Mouse (Mus musculus): Measurements from ENCODE around the gene Ebf4. TPM values are rescaled to one million over a fixed set of nuclear protein-coding genes. Genes with fewer than 3 reads are reported as not detected.

Ebf4 gene
- 0.12 and 0.15 TPM in 2 replicates for polyA plus RNA-seq (2015; fragmentation: Nextera tagmentation; extraction: Ambion mirVana)

GRCm38 (mm10) chr2:130294936-130295277 lies at the start of gene Ebf4:
TSS of gene Ebf4 (plus strand) at chr2:130295169.
- DNase-seq (ENCODE audit: low spot score) = no peak

- peak; percentile 51 for DNase-seq (ENCODE audit: low spot score)
These were observed 48.1 kb upstream of the Ebf4 start for GRCm38 (mm10) chr2:130246912-130247311.

DNA sequence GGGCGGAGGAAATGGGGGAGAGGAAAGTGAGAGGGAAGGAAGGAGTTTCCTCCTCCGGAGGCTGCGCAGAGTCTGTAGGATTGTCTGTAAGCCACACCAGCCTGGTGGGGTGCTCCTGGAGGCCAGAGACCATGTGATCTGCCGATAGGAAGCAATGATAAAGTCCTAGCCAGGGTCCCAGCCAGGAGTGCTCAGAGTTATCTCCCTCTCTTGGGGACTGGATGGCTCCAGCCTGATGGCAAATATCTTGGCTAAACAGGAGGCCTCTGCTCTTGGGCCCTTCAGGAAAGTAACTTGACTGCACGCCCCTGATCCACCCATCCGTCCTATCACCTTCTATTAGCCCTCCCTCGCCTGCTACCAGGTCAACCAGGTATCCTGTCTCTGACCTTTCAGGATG lies 46.7 kb upstream of the Ebf4 start:
- DNase-seq (ENCODE audit: low spot score) = no peak

GRCm38 (mm10) chr2:130256762-130257161 lies 38.2 kb upstream of the Ebf4 start:
- no peak for DNase-seq (ENCODE audit: low spot score)

- DNase-seq (ENCODE audit: low spot score) = no peak
These were observed 34.1 kb upstream of the Ebf4 start for GRCm38 (mm10) chr2:130260822-130261221.

- DNase-seq (ENCODE audit: low spot score) = no peak
These were observed 33.1 kb upstream of the Ebf4 start for GRCm38 (mm10) chr2:130261914-130262313.

- no peak for DNase-seq (ENCODE audit: low spot score)
These were observed 32.6 kb upstream of the Ebf4 start for GRCm38 (mm10) chr2:130262398-130262797.

DNA sequence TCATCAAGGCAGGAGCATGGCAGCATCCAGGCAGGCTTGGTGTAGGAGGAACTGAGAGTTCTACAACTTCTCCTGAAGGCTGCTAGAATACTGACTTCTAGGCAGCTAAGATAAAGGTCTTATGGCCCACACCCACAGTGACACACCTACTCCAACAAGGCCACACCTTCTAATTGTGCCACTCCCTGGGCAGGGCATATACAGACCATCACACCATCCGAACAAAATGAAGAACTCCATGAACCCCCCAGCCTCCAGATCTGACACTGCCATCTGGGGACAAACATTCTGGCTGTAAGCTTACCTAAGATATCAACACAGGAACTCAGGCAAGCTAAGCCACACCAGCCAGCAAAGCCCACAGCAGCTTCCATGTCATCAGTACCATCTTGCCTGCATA lies 29.4 kb upstream of the Ebf4 start:
- DNase-seq (ENCODE audit: low spot score) = no peak

- no peak for DNase-seq (ENCODE audit: low spot score)
These were observed 26.9 kb upstream of the Ebf4 start for GRCm38 (mm10) chr2:130268074-130268473.

DNA sequence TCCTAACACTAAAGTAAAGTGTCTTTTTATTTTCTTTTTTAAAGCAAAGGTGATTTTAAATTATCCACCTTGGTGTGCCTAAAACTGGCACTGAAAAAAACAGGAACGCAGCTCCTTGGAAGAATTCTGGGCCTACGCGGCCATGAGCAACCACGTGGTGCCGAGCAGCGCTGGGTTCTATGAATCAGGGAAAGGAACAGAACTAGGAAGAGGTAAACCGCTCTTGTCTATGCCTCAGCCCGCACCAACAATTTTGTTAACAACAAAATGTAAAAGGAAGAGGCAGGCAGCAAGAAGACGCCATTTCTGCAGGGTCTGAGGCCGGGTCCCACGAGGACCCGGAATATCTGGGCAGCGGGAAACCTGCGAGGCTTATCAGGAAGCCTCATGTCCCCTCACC lies 21.2 kb upstream of the Ebf4 start:
- DNase-seq (ENCODE audit: low spot score) = no peak

DNA sequence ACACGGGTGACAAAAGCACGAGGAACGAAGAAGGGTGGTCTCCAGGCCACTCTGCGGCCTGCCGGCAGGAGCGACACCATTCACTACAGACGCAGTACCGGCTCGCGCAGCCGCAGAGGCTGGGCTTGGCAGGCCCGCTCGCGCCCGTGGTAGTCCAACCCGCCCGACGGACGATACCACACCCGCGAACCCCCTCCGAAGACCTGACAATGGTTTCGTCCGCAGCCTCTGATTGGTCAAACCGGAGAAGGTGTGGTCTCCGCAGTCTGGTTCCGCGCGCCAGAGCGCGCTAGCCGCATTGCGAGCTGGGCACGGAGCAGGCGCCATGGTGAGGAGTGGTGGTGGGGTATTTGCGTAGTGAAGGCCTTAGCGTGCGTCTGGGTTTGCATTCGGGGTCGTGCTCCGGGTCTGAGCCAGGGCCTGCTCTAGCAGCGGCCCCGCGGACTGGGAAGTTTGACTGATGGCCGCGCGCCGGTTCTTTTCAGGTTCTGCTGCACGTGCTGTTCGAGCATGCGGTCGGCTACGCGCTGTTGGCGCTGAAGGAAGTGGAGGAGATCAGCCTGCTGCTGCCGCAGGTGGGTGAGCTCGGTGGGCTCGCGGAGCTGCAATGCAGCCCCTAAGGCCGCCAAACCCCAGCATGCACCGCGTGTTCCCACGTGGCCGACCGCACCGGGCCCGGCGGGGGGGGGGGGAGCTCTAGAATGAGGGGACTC lies 20.7 kb upstream of the Ebf4 start, which contains the start of gene Nop56:
Gene Nop56 (plus strand): TSS at position 282 of the 713 bp plus-strand sequence.
- DNase-seq (ENCODE audit: low spot score) = peak; percentile 99

DNA sequence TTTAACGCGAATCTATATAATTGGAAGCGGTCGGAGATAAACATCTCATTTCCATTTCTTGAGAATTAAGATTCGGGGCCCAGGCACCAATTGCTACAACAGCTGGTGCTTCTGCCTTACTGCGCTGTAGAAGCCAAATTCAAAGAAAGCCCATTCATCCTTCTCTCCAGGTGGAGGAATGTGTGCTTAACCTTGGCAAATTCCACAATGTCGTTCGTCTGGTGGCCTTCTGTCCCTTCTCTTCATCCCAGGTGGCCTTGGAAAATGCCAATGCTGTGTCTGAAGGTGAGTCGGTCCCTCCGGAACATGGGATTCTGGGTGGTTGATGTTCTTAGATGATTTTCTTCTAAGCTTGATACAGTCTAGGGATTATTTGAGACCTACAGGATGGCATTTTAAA lies 20.1 kb upstream of the Ebf4 start:
- DNase-seq (ENCODE audit: low spot score) = no peak

DNA sequence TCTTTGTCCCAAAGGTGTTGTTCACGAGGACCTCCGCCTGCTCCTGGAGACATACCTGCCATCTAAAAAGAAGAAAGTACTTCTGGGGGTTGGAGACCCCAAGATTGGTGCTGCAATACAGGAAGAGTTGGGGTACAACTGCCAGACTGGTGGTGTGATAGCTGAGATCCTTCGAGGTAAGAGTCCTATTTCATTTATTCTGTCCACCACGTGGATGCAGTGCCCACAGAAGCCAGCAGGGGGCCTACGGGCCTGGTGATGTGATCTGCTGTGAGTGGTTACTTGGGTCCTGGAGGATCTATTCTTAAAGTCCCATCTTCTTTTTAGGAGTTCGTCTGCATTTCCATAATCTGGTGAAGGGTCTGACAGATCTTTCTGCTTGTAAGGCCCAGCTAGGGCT lies 19.3 kb upstream of the Ebf4 start:
- DNase-seq (ENCODE audit: low spot score) = peak; percentile 71

DNA sequence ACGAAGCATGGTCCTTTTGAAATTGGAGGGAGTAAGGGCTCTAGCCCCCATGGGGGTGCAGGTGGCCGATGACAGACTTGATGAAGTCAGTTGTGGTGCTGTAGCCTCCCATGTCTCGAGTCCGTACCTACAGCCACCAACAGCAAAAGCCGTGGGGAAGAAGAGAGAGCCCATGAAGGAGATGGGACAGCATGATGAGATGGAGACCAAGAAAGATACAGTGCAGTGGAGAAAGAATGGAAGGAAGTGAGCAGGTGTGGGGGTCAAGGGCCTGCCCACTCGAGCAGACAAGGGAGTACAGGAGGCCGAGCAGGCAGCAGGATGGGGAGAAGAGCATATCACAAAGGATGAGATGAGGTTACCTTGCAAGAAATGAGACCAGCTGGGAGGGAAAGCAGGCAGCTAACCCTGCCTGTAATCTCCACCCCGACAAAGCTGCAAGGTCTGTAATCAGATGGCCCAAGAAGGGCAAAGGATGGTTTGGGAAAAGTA lies 15.3 kb upstream of the Ebf4 start:
- no peak for DNase-seq (ENCODE audit: low spot score)

DNA sequence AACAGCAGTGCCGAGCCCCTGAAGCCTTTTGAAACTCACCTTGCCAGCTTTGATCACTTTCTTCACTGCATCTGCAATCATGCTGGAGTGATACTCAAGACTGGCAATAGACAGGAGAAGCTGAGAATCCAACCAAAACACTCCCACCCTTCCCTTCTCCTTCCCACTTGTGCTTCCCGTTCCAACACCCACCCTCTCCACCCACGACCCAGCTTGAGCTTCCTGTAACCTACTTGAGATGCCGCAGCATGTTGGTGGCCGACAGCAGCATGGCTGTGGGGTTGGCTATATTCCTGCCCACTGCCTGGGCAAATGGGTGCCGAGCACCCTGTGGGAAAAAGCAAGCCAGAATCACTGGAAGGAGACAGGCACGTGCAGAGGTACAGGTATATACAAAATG lies 14.7 kb upstream of the Ebf4 start:
- no peak for DNase-seq (ENCODE audit: low spot score)

DNA sequence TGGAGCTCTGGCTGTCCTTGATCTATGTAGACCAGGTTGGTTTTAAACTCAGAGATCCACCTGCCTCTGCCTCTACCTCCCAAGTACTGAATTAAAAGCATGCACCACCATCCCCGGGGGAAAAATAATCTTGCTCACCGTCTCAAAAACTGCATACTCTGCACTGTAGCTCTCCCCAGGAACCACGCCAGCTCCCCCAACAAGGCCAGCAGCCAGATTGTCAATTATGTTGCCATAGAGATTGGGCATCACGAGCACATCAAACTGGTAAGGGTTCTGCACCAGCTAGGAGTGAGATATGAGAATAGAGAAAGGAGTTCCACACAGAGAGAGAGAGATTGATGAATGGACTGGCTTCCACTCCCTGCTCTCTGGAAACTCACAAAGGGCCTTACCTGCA lies 14.2 kb upstream of the Ebf4 start:
- no peak for DNase-seq (ENCODE audit: low spot score)

DNA sequence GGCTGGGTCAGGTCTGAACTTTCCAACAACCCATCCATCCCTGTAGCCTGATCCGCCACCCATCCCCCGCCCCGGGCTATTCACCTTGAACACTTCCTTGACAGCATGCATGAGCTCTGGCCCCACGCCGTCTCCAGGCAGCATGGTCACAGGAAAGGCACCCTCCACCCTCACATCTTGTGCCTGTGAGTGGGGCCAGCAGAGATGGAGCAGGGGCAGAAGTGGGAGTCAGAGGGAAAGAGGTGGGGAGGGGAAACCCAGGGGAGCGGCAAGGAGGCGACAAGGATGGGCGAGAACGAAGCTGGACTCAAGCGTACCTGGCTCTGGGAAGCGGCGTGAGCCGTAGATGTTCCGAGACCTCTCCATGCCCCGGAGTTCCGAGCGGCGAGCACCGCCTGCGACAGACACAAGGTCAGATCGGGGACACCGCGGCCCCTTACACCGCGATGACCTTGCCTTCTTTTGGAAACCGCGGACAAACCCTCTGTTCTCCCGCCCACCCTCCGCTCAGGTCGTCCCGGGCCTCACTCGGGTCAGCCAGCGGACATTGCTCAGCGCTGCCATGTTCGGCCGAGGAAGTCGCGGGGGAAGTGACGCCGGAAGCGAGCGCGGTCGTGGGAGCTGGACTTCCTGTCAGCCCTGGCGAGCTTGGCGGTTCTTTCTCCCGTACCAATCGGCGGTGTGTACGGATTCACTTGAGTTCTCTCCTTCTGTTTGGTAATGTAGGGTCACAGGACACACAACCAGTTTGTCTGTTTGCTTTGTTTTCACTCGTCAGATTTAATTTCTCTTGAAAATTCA lies 10.9 kb upstream of the Ebf4 start, which contains the start of gene Idh3b:
Gene Idh3b (minus strand): TSS at position 694 of the 801 bp plus-strand sequence.
- DNase-seq (ENCODE audit: low spot score) = peak; percentile 73

DNA sequence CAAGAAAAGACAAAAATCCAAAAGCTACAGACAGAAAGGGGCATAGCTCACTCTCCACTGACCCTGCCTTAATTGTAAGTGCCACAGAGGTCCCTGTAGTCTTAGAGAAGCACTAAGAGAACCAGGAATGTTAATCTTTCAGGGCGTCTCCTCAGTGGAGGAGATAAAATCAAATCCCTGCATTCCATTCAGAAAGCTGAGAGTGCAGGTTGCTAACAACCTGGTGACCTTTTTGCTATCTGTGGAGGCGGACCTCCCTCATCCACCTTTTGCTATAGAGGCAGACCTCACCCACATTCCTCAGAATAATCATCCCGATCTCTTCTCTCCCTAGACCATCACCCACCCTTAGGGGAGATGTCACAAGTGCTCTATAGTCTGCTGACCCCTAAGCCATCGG lies 5.9 kb upstream of the Ebf4 start:
- no peak for DNase-seq (ENCODE audit: low spot score)

GRCm38 (mm10) chr2:130291434-130291833 lies 3.5 kb upstream of the Ebf4 start:
- DNase-seq (ENCODE audit: low spot score) = peak; percentile 60

DNA sequence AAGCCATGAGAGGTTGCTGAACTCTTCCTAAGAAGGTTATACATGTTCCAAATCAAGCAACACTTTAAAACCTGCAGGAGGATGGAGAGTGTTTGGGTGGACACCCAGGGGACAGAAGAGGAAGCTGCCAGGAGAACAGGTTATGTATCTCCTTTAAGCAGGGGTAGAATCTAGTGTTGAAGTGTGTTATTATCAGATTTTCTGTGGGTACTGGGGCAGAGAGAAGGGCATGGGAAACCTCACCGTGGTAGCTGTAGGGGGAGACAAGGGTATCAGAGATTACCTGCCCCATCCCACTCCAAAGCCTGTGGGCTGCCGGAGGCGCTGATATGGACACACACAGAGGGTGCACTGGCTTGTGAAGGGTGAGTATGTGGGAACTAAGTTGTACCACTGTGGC lies 2.0 kb upstream of the Ebf4 start:
- DNase-seq (ENCODE audit: low spot score) = no peak

DNA sequence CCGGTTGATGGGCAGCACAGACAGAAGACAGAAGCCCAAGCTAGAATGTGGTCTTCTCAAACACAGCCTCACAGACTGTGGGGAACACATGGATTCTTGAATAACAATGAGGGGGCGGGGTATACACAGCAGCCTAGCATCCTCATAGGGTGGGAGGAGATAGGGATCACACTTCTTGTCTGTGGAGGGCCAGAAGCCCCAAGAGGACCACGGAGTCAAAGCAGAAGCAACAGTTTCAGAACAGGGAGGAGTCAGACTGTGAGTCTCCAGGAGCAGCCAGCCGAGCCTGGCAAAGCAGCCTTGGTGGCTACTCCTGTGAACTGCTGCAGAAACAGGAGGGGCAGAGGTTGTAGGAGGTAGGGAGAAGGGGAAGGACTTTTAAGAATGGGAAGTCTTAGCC lies 1.5 kb upstream of the Ebf4 start:
- no peak for DNase-seq (ENCODE audit: low spot score)

GRCm38 (mm10) chr2:130294218-130294935 lies 592 bp upstream of the Ebf4 start:
- no peak for DNase-seq (ENCODE audit: low spot score)

Data from thymus, postnatal 0 days (tissue).